Mouse (Mus musculus) megakaryocyte, embryonic 14.5 days (primary cell): Measurements from ENCODE around the gene Hdac7. TPM values are rescaled to one million over a fixed set of nuclear protein-coding genes. Genes with fewer than 3 reads are reported as not detected.

Experiments used
- H3K27me3 ChIP-seq: replicated peaks from 2 replicates; pipeline ENCODE3; 2012; ENCODE audit warnings: inconsistent platforms
- H3K36me3 ChIP-seq: replicated peaks from 2 replicates; pipeline ENCODE3; 2012; ENCODE audit warnings: low read length, inconsistent platforms, mixed read lengths
- H3K4me1 ChIP-seq: 2 replicates; pipeline ENCODE4 v1.6.1; 2012; ENCODE audit warnings: inconsistent platforms
- H3K4me3 ChIP-seq: replicated peaks from 2 replicates; pipeline ENCODE3; 2012; ENCODE audit warnings: moderate library complexity, mild to moderate bottlenecking, inconsistent platforms
- H3K9me3 ChIP-seq: 2 replicates; pipeline ENCODE4 v1.6.1; 2012; ENCODE audit warnings: inconsistent platforms
- FLI1 ChIP-seq: IDR thresholded peaks from 2 replicates; pipeline ENCODE4 v1.6.1; 2012; ENCODE audit warnings: low read length, inconsistent platforms, mixed read lengths
- GATA1 ChIP-seq: IDR thresholded peaks from 3 replicates; pipeline ENCODE4 v1.6.1; 2012; ENCODE audit warnings: mixed read lengths, low read length, inconsistent platforms, borderline replicate concordance
- polyA plus RNA-seq: library from polyadenylated mRNA; stranded (reverse); fragments of >175 nt; gene quantifications from 2 replicates; pipeline ENCODE4 v1.2.3, GENCODE M21; 2012; ENCODE audit warnings: low replicate concordance; ENCODE audit not compliant: insufficient read depth

The Hdac7 gene
- polyA plus RNA-seq: 26.8 and 31.2 TPM in 2 replicates

DNA sequence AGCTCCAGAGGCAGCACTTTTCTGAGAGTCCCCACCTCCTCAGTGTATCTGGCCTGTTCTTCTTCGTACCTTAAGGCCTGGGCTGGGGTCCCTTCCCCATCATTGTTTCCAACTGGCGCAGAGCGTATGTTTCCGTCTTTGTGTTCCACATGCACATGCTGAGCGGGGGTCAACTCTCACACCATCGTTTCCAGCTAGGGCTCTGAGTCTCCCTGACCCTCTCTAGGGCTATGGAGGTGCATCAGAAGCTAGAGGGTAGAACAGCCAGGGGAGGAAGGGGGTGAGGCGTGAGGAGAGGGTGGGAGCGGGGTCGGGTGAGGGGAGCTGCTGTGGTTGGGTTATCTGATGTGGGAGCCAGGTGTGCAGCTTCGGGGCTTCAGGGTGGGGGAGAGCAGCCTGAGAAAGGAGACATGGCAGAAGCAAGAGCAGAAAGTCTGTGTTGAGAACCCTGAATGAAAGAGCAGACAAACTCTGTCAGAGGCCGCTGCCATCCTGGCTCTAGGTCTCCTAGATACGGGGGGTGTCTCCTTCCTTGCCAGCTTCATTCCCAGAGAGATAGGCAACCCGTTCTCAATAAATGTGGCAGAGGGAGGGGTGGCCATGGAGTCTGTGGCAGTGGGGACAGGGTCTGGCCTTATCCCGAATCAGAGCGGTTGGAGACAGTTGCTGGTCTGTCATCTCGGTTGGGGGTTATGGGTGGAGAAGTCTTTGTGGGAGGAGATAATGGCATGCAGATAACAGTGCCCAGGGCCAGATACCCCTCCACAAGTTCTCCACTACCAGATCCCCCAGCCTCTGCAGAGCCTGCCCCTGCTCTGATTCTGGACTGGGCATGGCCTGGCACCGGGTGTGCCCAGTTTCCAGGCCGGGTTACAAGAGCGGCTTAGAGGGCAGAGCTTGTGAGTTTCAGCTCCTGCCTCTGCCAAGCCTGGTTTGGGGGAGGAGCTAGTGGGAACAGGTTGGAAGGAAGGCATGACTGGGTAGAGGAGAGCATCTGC, at the start of gene Hdac7:
TSS of gene Hdac7 (minus strand) at position 466 of the 998 bp plus-strand sequence.
- peaks cover 12% of the 10 kb centered on the region for H3K27me3 ChIP-seq
- TF ChIP-seq FLI1 (no peak), GATA1 (no peak)
- H3K9me3 ChIP-seq: peaks cover 9% of the 10 kb centered on the region
- H3K36me3 ChIP-seq: no peaks in the 10 kb centered on the region
- H3K4me1 ChIP-seq: peaks cover 54% of the 10 kb centered on the region
- no peak within 1 kb of the TSS for H3K4me3 ChIP-seq

DNA sequence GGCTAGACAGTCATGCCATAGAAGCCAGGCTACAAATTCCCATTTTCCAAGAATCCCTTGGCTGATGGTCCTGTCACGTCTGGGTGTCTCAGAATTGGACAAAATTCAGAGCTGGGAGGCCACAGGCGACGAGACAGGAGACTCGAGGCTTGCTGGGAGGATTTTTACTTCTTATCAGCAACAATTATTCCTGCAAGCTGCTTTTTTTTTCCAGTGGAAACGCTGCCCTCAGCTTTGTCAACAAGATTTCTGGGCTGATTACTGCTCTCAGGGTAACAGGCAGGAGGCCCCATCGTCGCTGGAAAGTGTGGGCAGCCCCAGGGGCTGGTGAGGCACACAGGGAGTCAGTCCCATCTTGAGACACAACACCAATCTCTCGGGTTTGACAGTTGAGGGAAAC, 48.2 kb upstream of the Hdac7 start:
- TF ChIP-seq GATA1: no peak
- no peak for TF ChIP-seq FLI1

DNA sequence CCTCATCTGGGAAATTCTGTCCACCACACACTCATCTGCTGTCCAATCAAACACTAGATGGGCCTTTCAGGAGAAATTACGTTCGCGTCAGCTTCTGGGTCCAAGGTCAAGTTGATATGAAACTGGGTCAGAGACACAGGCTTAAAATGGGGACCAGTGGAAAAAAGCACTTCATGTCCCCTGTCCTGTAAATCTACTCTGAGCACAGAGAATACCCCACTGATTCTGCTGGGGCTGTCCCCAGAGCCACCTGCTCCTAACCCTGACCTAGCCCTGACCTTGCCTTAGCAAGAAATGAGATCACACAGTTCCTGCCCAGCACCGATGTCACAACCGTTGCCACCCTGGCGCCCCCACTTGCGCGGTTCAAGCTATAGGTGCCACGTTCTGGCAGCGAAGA, 46.1 kb upstream of the Hdac7 start:
- peaks cover 62% of the 10 kb centered on the region for H3K27me3 ChIP-seq
- H3K36me3 ChIP-seq: no peaks in the 10 kb centered on the region
- no peaks in the 10 kb centered on the region for H3K9me3 ChIP-seq
- TF ChIP-seq FLI1: no peak
- peaks cover 9% of the 10 kb centered on the region for H3K4me1 ChIP-seq
- H3K4me3 ChIP-seq: no peak overlapping the region

More for the DNA sequence above, 48.2 kb upstream of the Hdac7 start:
- no peaks in the 10 kb centered on the region for H3K36me3 ChIP-seq
- H3K9me3 ChIP-seq: no peaks in the 10 kb centered on the region
- peaks cover 71% of the 10 kb centered on the region for H3K27me3 ChIP-seq
- peaks cover 9% of the 10 kb centered on the region for H3K4me1 ChIP-seq
- no peak overlapping the region for H3K4me3 ChIP-seq

DNA sequence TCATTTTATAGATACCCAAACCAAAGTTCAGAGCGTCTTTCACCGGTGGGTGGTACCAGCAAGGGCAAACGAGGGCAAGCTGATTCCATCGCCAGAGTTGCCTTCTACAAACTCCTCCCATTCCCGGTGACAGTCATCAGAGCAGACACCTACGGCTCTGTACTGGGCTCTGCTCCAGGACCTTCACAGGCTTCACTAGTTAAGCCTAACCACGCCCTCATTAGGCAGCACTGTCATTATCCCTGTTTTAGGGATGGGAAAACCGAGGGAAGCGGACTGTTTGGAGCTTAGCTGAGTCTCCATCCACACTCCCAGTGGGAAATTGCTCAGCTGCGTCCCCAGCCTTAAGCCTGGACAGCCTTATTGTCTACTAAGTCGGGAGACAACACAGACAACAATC, 45.7 kb upstream of the Hdac7 start:
- no peak overlapping the region for H3K4me3 ChIP-seq
- H3K27me3 ChIP-seq: peaks cover 64% of the 10 kb centered on the region
- TF ChIP-seq FLI1: no peak
- no peak for TF ChIP-seq GATA1
- no peaks in the 10 kb centered on the region for H3K36me3 ChIP-seq
- no peaks in the 10 kb centered on the region for H3K9me3 ChIP-seq
- peaks cover 9% of the 10 kb centered on the region for H3K4me1 ChIP-seq

DNA sequence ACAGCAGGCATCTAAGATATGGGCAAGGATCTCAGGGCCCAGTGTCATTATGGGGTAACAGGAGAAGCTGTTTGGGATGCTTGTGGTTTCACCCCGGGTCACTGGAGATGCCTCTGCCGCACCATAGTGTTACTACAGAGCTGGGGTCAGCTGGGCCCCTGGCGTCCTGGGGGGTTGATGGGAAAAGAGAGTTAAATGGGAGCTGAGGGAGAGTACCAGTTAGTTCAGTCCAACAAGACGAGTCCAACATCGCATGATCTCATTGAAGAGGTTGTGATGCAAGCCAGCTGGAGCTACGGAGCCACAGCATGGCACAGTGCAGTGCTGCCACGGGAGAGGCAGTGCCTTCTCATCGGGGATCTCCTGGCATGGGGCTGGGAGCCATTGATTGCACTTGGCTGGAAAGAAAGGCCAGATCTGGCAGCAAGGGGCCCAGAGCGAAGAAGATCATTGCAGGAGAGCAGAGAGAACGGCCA, 43.3 kb upstream of the Hdac7 start:
- Histone ChIP-seq H3K36me3 (no peaks in the 10 kb centered on the region), H3K4me1 (peaks cover 7% of the 10 kb centered on the region), H3K27me3 (peaks cover 56% of the 10 kb centered on the region), H3K9me3 (no peaks in the 10 kb centered on the region), H3K4me3 (no peak overlapping the region)
- no peak for TF ChIP-seq FLI1

DNA sequence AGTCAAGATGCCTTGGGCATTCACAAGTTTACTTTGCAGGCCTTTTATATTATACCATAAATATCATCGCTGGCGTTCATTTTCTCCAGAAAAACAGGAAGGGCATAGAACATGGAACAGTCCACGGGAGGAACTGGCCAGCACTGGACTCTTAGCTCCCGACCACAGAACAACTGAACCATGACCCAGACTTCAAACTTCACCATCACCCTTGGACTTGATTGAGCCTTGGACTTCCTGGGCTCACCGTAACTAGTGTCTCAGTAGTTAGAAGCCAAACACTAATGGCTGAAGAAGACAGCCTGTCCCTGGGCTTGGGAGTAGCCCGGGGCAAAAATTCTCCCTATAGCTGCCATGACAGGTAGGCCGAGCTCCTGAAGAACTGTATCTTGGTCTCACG, 37.1 kb upstream of the Hdac7 start:
- no peaks in the 10 kb centered on the region for H3K9me3 ChIP-seq
- peaks cover 20% of the 10 kb centered on the region for H3K4me1 ChIP-seq
- H3K27me3 ChIP-seq: peaks cover 31% of the 10 kb centered on the region
- H3K36me3 ChIP-seq: no peaks in the 10 kb centered on the region
- TF ChIP-seq GATA1: no peak
- no peak for TF ChIP-seq FLI1
- no peak overlapping the region for H3K4me3 ChIP-seq

DNA sequence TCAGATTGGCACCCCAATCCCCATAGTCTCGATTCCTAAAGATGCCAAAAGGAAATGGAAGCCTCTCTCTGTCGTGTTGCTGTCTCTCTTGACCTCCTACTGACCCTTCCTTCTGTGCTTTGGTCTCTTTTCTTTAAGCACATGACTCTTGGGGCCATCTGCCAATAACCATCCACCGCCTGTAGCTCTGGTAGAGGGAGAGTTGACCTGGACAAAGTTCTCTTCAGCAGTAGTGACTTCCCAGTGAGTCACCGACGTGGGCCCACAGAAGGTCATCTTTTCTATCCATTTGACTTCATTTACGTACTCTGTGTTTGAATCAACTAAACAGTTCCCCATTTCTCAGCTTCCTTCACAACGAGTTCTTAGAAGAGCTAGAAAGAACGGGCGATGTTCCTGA, 36.1 kb upstream of the Hdac7 start:
- Histone ChIP-seq H3K9me3 (no peaks in the 10 kb centered on the region), H3K4me3 (no peak overlapping the region), H3K27me3 (peaks cover 31% of the 10 kb centered on the region), H3K4me1 (peaks cover 26% of the 10 kb centered on the region), H3K36me3 (no peaks in the 10 kb centered on the region)
- TF ChIP-seq FLI1: no peak

DNA sequence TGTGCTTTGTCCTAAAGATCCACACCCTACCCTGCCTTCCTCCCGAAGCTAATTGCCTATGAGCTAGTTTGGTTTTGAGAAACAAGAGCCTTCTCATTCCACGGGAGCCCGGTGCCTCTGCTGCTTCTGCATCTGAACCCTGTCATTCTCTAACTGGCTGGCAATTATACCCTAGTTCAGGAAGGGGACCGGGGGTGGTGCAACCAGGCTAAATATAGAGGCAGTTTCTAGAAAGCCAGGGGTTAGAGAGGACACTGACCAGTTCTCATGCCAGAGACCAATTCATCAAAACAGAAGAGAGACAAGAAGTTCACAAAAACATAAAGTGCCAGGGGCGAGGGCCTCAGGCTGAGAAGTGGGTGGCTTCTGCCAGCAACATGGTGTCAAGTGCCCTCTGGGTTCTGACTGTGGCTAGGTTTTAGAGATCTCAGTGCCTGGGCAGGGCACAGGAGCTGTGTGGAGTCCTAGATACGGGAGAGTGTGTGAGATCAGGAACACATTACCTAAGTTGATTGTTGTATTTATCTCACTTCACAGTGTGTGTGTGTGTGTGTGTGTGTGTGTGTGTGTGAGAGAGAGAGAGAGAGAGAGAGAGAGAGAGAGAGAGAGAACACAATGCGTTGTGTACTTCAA, 34.5 kb upstream of the Hdac7 start:
- H3K36me3 ChIP-seq: no peaks in the 10 kb centered on the region
- H3K4me1 ChIP-seq: peaks cover 26% of the 10 kb centered on the region
- H3K27me3 ChIP-seq: peaks cover 28% of the 10 kb centered on the region
- TF ChIP-seq FLI1 (no peak), GATA1 (no peak)
- H3K4me3 ChIP-seq: no peak overlapping the region
- no peaks in the 10 kb centered on the region for H3K9me3 ChIP-seq

DNA sequence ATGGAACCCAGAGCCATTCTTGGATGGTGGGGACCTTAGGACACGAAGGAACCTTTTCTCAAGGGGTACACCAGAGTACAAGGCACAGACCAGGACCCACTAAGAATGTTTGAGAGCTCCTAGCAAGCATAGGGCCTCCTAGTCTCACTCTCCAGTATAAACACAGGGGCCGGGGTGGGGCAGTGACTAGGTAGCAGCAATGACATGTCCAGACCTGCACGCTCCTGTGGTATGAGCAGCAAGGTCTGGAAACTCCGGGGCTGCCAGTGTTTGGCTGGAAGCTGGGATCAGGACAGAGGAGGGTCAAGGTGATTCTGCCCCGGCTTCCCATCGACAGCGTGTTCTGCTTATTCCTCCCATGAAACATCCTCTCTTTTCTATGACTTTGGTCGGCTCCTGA, 31.5 kb upstream of the Hdac7 start:
- no peak overlapping the region for H3K4me3 ChIP-seq
- peaks cover 33% of the 10 kb centered on the region for H3K4me1 ChIP-seq
- H3K36me3 ChIP-seq: no peaks in the 10 kb centered on the region
- peaks cover 30% of the 10 kb centered on the region for H3K27me3 ChIP-seq
- H3K9me3 ChIP-seq: no peaks in the 10 kb centered on the region
- TF ChIP-seq GATA1: no peak
- TF ChIP-seq FLI1: no peak

DNA sequence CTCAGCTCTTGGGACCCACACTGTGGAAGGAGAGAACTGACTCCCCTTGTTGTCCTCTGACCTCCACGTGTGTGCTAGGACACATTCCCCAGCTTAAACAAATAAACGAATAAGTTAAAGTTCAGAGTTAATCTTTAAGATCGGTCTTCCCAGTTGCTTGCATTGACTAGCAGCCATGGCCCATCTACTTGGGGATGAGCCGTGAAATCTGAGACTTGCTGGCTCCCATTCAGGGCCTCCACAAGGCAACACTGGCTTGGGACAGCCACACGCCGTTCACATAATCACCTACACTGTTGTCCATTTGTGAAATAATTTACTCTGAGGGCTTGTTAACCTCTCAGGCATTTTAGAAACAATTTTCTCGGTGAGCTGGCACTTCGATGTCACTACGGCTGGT, 29.4 kb upstream of the Hdac7 start:
- TF ChIP-seq FLI1 (no peak), GATA1 (no peak)
- H3K36me3 ChIP-seq: no peaks in the 10 kb centered on the region
- H3K4me1 ChIP-seq: peaks cover 25% of the 10 kb centered on the region
- H3K4me3 ChIP-seq: no peak overlapping the region
- peaks cover 24% of the 10 kb centered on the region for H3K27me3 ChIP-seq
- no peaks in the 10 kb centered on the region for H3K9me3 ChIP-seq
